Mouse (Mus musculus) adrenal gland, postnatal 36 days (tissue): ENCODE measurements around the gene Pogk. TPM values are rescaled to one million over a fixed set of nuclear protein-coding genes. Genes with fewer than 3 reads are reported as not detected.

ENCODE experiments used
- DNase-seq, 2 experiments: peaks; one replicate each; pipeline ENCODE4 v3.0.0; 2021; ENCODE audit warnings: mixed read lengths in 1 of 2
- total RNA-seq, 2 experiments: library from RNA; stranded (reverse); gene quantifications; 2 replicates each; pipeline ENCODE4 v1.2.3; 2021

Gene Pogk
- total RNA-seq, 2 experiments from 2014 or later, result 37.5 to 38.3 TPM

DNA sequence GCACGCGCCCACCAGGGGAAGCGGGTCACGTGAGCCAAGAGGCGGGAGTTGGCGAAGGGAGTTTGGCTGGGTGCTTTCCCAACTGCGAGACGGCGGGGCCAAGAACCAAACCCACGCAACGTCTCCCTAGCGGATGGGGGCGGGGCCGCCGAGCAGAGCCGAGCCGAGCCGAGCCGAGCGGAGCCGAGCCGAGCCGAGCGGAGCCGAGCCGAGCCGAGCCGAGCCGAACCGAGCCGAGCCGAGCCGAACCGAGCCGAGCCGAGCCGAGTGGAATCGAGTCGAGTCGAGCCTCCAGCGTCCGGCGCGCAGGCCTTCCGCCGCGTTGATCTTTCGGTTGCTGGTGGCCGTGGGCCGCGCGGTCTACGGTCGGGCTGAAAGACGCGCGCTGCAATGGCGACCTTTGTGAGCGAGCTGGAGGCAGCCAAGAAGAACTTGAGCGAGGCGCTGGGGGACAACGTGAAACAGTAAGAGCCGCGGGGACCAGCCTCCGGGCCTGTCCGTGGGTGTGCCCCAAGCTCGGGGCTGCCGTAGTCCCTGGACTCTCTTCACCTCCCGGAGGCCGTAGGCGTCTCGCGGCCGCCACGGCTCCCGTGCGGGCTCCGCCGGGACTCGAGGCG is 30.5 kb downstream of the Pogk start, which contains the start of gene Tada1:
TSS of gene Tada1 (plus strand) at position 85 of the 617 bp plus-strand sequence.
- DNase-seq, result peak; percentile 92 to 95

DNA sequence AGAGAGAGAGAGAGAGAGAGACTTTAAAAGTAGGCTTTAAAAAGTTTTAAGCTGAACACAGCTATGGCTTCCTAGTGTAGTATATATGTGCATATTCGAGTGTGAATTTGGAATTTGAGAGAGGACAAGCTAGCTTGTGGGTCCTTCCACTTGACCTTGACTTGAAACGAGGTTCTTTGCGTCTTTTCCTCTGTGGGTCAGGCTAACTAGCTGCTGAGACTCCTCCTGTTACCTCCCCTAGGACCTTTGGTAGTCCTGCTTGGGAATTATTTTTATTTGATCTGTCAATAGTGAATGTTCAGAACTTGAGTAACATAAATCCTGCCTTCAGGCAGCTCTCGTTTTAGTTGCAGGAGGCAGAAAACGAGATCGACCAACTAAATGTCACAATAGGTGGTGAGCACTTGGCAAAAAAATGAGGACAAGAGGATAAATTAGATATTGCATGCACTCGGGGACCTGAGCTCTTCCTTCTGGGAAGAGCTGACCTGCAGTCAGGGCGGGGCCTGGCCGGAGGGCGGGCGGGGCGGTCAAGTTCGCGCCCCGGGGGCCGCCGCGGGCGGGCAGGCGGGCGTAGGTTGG is 31.1 kb downstream of the Pogk start:
- peak in 1 of 2 experiments; percentile 3 for DNase-seq

GRCm38 (mm10) chr1:166377171-166377570 is 32.5 kb downstream of the Pogk start:
- DNase-seq, result no peak

DNA sequence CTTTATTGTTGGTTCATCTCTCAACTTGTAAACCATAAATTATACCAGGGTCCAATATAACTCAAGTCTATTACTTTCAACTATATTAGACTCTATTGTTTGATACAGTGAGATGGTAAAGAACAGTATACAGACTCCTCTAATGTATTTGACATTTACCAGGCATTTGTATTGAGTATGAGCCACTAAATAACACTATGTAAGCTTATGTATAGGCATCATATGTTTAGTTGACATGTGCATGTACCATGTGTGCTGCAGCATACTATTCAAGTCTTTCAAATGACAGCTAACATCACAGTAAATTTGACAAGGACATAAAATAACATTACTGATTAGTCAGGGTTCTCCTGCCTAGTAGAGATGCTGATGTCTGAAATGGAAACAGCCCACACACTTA is 46.5 kb downstream of the Pogk start:
- DNase-seq, result no peak

GRCm38 (mm10) chr1:166362659-166363058 is 47.0 kb downstream of the Pogk start:
- no peak for DNase-seq

GRCm38 (mm10) chr1:166361842-166362241 is 47.8 kb downstream of the Pogk start:
- DNase-seq, result no peak

- no peak for DNase-seq
Observed at GRCm38 (mm10) chr1:166360896-166361295, 48.8 kb downstream of the Pogk start.

GRCm38 (mm10) chr1:166360157-166360855 is 49.4 kb downstream of the Pogk start:
- DNase-seq, result peak; percentile 87 to 94

DNA sequence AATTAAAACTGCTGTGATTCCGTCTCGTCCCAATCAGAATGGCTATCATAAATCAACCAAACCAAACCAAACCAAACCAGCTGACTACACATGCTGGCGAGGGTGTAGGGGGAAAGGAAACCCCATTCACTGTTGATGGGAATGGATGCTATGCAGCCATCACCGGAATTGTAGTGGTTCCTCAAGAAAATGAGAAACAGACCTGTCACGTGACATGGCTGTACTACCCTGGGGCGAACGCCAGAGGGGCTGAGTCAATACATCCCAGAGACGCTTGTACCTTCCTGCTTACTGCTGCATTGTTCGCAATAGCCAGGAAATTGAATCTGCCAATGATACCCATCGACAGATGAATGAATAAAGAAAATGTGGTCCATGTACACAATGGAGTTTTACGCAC is 59.9 kb downstream of the Pogk start:
- no peak for DNase-seq

- DNase-seq, result no peak
Observed at GRCm38 (mm10) chr1:166349341-166349740, 60.3 kb downstream of the Pogk start.

GRCm38 (mm10) chr1:166346906-166347305 is 62.8 kb downstream of the Pogk start:
- no peak for DNase-seq

- DNase-seq, result no peak
Observed at GRCm38 (mm10) chr1:166345602-166346001, 64.1 kb downstream of the Pogk start.

GRCm38 (mm10) chr1:166344300-166345077 is 65.2 kb downstream of the Pogk start:
- no peak for DNase-seq

DNA sequence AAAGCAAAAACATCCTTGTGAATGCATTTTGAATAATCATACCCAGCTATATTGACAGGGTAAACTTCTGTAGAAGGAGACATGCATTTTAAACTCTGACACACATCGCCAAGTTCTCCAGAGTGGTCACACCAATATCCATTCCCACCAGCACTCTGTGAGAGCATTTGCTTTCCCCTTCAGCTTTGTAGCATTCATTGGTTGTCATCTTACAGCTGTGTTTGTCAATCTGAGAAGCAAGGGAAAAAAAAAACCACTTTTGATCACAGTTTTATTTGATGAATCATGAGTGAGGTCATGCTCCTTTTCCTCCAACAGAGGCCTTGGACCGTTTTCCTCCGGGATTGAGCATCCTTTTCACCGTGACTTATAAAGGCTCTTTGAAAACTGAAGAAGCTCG is 66.1 kb downstream of the Pogk start:
- DNase-seq, result no peak

GRCm38 (mm10) chr1:166342539-166342938 is 67.1 kb downstream of the Pogk start:
- no peak for DNase-seq

- DNase-seq, result no peak
Observed at GRCm38 (mm10) chr1:166342060-166342459, 67.6 kb downstream of the Pogk start.

DNA sequence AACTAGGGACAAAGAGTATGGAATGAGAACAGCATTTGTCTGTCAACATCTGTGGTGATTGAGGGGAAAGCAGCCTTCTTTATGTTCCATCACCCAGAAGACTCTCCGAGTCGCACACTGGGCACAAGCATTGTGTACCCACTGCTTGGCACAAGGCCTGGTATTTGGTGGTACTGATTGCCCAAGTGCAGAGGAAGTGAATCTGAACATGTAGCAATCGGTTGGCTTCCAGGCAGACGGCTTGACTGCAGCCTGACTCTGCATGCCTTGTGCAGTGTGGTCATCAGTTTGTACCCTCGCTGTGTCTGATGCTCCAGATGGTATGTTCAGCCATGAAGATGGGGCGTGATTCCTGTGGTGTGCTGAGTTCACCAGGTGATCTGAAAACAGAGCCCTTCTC is 70.6 kb downstream of the Pogk start:
- DNase-seq, result peak; percentile 4 to 12

Other genes with a start within 250 kb of the Pogk start
- gene Mael, start 171.1 kb downstream of the Pogk start, total RNA-seq, result not detected
- 1 to 10 TPM; 4.1 to 8.0 TPM for gene Ildr2, start 155.7 kb downstream of the Pogk start, total RNA-seq
- 10 to 100 TPM; 17.5 to 20.3 TPM for gene Tada1, start 30.8 kb downstream of the Pogk start, total RNA-seq
- gene Gm4846, start 87.7 kb upstream of the Pogk start, total RNA-seq, result under 1 TPM in 1 of 2 experiments, not detected in 1; 0.17 TPM
- gene Gm4847, start 237.8 kb upstream of the Pogk start, total RNA-seq, result not detected